Mouse (Mus musculus) urinary bladder, adult 18-20 months (tissue): ENCODE measurements at regions not wholly inside any gene's neighbourhood (a gene's known extent, or its start where the extent isn't known, plus 50 kb on each side); places are given as distances from the start of the nearest gene placed in this dataset.

ENCODE experiments used
- DNase-seq, 2 experiments: peaks; one replicate each; pipeline ENCODE4 v3.0.0; 2022; ENCODE audit warnings: low spot score in 2 of 2, mixed read lengths in 2 of 2

DNA sequence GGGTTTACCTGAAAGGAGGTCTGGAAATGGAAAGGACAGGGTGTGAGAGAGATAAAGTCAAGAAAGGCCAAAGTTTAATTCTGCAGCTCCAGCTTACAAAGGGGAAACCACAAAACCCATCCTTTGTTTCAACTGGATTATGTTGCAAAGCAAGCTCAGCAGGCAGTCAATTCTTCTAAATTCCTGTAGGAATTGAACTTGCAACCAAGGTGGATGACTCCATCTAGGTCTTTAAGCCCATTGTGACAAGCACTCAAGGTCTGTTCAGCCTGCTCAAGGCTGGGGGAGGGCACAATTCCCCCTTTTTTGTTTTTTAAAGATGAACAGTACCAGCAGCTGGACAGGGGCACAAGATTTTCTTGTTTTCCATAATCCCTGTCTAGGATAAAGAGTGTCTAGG lies 200.0 kb upstream of the Ttc29 start:
- no peak for DNase-seq

DNA sequence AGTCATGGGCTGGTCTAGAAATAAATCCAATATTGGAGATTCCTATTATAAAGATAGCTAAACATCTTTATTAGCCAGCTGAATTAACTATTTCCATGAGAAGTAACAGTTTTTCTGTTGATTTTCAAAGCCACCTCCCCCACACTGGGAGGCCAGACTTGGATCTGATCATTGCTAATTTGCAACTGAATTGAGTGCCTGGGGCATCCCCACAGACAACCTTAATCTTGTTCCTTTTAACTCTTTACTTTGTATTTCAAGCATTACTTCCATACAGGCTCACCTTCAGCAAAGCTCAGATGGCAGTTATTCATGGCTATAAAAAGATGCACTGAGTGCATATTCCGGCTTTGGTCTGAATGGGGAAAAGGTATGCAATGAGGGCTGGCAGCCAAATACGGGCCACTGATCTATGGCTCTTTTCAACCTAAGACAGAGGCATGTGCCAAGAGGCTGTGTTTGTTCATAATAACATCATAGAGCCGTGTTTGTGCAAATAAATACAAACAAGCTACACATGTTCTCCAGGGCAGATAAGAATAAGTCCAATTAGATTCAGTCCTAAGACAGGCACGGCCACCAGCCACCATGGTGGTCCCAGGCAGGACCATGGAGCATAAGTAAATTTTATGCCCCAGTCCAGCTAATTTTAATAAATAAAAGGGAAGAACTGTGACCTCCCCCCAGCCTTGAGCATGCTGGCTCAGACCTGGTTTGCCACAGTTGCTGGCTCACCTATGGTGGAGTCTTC lies 194.5 kb upstream of the Ttc29 start:
- no peak for DNase-seq

DNA sequence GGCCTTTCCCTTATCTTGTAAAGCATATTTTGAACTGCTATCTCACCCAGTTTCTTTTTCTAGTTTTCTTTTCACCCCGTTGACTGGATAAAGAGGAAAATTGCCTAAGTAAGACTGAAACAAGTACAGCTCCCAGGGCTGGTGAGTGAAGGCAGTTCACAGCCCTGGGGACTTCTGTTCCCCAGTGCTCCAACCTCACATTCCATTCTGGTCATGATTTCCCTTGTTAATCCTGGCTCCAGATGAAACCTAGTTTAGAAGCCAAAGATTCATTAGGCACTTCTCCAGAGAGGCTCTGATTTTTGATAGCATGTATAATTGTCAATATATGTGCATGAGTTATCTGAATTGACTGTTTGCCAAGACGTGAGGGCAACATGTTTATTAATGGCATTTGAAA lies 191.6 kb upstream of the Ttc29 start:
- no peak for DNase-seq

DNA sequence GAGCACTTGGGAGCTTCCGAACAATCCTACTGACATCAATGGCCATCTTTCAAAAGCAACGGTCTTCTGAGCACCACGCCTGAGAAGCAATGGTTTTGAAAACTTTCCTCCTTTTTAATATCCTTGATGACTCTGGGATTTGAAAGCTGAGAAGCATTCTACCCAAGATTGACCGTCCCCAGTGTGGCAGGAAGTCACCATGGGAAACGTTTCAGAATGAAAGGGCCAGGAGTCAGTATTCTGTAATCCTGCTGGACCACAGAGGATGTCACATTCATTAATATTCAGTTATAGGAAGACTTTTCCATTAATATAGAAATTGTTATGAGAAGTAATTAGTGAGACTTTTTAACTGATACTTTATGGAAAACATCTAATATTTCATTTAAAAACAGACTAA lies 190.1 kb upstream of the Ttc29 start:
- no peak for DNase-seq

DNA sequence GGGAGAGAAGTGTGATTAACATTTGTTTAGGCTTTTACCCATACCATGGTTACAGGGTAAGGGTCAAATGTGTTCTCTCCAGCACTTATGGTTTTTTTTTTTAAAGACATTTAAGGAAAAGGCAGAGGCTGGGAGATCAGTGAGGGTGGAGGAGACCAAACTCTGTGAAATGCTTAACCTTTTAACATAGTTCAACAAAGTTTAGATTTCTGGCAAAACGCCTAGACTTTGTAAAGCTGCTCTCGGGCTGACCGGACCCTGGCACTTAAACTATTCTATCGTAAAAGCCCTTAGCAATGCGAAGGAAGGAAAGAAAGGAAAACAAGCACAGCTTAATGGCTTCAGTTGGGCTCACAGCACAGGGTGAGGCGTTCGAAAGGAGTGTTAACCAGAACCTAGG lies 189.6 kb upstream of the Ttc29 start:
- DNase-seq: no peak

DNA sequence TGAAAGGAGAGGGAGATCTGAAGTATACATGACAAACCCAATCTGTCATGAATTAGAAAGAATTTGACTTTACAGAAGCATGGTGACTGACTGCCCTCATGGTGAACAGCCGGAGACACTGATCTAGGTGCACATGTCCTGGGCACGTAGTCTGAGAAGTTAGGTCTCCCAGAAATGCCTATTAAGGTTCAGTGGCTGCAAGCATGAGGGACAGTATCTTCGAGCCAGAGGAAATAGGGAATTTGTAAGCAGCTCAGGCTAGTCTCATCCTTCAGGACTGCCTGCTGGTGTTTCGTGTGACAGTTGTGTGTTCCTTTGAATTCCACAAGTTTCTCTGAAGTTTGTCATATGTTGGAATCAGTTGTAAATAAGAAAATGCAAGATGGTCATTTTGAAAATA lies 189.2 kb upstream of the Ttc29 start:
- no peak for DNase-seq

DNA sequence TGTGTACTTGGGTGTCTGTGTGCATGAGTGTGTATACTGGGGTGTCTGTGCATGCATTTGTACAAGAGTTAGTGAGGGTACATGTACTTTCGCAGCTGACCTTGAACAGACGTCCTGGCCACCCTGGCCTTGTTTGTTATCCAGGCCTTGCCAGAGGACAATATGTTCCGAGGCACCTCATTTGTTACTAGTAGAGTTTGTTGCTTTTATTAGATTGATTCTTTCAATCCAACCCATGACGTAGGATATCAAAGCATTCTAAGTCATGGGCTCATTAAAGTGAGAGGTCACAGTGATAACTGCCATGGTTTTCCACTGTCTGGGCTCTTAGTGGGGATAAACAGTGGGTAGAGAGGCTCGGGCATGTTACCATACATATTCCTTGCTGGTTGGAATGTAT lies 188.1 kb upstream of the Ttc29 start:
- DNase-seq: no peak

DNA sequence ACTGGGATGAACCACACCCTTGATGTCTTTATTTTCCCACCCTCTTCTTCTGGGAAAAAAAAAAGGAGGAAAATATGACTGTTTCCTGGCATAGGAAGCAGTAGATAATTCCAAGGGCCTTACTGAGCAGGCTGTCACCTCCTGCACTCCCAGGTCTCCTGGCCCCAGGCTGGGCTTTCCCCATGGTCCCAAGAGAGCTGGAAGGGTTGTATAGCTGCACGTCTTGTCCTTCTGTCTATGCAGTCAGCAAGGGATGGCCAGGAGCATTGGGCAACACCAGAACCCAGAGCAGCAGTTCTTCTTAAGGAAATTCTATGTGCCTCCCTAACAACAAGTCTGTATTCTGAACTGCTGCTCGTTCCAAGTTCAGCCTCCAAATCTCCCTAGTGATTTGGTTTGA lies 185.7 kb upstream of the Ttc29 start:
- DNase-seq: no peak

DNA sequence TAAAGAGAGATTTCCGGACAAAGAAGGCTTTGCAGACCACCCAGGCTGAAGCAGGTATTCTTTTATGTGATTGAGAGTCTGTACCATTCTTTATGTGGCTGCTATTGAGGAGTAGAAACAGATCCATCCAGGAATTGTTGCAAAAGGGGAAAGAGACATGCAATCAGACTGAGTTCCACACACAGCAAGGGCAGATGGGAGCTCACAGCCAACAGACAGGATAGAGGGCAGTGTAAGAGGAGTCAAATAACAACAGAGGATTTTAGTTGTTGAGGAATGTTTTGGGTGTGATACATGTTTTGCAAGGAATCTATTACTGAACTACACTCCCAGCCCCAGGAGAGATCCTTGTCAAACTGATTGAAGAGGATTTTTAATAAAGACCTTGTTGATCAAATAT lies 184.2 kb upstream of the Ttc29 start:
- no peak for DNase-seq

DNA sequence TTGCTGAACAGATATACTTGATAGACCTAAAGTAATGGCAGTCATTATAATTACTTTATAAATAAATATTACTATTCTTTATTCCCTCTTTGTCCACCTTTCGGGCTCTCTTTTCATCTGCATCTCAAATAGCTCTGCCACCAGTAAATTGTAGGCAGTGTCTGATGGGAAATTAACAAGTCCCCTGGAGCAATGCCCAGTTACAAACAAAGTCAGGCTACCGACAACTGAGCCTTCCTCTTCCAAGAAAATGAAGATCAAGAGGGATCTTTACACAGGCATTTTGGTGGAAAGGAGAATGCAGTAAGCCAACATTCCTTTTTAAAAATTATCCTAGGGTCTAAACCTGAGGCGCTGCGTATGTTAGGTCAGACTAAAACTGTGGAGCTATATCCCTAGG lies 181.3 kb upstream of the Ttc29 start:
- DNase-seq: no peak

DNA sequence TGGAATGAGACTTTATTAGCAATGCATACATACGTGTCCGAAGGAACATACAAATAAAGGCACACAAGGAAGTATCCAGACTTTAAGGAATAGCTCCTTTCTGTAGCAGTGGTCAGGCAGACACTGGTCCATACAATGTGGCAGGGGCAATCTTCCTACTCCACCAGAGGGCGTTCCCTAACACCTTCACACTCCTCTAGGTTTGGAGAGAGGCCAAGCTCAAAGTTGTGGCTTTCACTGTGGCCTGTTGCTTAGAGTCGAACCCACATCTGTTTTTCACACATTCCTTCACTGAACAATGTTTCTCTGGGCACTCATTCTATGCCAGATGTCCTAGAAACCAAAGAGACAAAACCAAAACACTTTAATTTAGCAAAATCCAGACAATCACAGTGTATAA lies 178.4 kb upstream of the Ttc29 start:
- no peak for DNase-seq

DNA sequence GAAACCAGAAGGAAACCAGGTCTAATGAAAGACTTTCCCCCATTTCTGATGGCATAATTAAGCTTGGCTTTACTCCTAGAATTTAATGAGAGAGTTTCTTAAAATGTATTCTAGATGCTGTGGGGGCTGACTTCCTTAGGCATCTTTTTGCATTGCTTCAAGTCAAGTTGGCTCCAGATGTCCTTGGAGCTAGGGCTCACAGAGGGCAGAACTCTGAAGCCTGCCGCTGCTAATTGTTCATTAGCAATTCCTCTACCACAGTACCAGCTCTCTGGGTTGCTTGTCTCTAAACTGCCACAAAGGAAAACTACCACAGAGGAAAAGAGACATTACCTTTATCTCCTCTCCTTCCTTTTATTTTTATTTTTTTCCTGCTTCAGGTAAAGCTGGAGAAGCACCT lies 175.9 kb upstream of the Ttc29 start:
- no peak for DNase-seq

DNA sequence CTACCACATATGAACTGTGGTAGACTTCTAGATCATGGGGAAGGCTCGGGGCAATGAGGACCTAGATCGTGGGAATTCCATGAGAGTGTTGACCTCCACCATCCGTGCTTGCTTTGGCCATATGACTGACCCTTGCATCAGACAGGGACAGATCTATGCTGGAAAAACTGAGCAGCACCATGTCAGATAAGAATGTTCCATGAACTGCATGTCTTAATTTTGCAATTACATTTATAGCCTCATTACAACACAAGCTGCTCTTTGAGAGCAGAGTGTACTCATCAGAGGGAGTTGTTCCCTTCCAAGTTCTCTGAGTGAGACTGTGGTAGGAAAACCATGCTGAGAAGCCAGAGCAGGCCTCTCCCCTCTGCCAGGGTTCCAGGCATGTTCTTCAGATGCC lies 166.4 kb upstream of the Ttc29 start:
- DNase-seq: no peak

DNA sequence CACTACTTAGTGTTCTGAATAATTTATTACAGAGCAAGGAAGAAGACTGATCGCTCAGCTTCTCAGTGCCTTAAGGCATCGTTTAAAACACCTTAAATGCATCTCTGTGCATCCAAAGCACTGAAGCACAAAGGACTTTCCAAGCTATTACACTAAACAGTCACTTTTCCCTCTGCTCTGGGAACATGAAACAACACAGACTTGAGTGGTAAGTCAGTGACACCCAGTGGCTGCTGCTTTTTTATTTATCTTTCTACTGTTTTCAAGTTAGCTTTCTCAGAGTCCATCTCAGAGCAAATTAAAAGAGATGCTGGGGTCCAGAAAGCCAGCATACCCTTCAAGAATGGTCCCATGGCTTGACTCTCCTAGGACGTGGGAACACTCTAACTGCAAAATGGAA lies 162.3 kb upstream of the Ttc29 start:
- DNase-seq: no peak

DNA sequence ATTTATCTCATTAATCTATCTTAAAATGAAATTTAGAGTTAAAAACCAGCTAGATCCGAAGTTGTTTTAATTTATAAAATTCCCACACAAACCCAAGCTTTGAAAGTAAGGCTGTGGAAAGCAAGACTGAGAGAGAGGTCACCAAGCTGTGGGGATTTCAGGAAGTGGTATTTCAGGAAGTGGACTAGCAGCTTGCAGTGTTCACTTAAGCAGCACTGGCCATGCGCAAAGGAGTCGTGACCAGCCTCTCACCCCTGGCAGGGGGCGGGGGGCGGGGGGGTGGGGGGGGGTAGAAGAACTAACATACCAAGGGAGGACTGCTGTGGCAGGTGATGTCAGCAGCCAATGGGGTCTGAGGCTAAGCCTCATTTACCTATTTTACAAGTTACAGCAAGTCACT lies 158.7 kb upstream of the Ttc29 start:
- DNase-seq: no peak

DNA sequence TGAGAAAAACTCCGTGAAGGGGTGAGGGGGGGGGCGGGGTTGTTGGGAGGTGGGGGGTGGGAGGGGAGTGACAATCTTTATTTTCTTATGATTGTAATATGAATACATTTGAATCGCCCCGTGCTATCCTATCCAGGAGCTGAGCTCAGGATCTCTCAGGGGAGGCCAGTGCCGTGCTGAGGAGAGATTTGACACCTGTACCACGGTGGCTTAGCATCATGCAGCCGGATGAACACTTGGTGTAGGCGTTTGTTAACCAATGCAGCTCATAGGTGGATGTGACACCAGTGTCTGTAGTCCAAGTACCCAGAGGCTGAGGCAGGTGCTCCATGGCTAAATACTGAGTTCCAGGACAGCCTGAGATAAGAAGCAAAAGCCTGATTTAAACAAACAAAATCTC lies 158.2 kb upstream of the Ttc29 start:
- DNase-seq: no peak

DNA sequence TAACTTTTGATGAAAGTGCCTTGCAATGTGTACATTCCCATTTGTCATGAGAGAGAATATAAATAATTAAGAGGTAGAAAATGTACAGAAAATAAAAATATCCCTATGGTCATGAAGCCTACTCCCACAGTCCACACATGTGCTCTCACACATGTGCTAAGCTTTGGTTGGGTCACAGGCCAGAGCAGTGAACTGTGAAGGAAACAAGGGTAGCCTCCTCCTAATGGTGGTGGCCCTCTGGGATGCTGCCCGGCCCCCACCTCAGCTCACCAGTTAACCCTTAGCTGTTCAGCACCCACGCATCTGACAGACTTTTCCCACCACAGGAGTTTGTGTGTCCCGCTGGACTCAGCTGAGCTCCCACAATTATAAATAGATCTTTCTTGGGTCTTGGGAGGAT lies 157.6 kb upstream of the Ttc29 start:
- DNase-seq: no peak

DNA sequence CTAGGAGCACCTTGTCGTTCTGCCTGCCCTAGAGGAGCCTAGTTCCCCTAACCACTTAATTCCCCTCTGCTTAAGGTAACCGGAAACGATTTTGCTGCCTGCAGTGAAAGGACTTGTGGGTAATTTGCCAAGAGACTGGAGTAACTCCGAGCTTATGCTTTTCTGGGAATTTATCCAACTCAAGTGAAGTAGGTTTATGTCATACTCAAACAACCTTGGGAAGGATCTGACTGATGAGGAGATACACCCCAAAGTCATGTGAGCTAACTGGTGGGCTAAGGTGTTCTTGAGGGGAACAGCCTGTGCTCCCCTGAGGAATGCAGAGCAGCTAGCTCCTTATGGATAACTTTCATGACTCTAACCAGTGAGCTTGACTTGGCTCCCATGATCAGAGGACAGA lies 155.7 kb upstream of the Ttc29 start:
- no peak for DNase-seq

DNA sequence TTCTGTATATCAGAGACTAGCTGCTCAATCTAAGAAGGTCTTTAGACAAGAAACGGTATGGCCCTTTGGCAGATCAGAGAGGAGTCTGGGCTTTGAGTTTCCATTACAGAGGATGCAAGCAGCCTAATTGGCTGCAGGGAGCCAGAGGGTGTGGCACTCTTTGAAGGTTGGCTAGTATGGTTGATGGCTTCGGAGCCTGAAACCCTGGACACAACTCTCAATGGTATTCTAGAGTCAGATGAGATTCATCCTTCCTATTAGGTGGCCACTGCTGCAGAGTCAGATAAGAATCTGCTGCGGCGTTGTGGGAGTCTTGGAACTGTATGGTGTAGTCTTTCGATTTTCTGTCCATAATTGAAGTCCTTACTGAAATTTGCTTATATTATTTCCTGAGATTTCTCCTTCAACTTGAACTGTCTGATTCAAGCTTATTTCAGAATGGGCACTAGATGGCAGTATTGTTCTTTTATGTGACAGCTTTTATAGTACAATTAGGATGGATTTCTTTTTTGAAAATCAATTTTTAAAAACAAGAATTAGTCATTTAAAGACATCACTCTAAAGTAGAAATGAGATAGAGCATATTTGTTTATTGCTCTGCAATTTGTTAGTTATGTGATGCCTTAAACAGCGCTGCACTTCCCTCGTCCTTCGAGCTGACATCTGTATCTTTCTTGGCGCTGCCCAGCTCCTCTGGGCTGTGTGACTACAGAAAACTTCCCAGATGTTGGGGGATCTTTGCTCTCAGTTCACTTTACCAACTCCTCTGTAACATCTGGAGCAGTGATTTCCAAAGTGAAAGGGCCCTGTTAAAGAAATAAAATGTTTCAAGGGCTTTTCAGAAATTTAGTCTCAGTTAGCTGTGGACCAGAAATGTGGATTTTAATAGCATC lies 151.0 kb upstream of the Ttc29 start:
- DNase-seq: no peak

DNA sequence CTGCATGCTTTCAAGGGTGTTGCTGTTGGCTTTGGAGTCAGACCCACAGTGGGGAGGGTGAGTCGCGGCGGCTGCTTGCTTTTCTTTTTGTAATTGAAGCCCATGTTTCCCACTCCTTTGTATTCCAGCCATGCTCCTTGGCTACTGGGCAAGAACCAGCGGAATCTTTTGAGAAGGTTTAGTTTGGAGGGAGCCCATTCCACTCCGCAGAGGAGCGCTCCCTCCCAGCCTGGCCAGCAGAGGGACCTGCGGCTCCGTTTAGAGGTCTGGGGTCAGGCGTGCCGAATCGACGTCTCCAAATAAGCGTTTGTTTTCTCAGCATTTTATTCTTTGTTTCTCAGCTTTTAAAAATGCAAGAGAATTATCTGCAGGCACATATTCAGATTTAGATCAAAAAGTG lies 149.6 kb upstream of the Ttc29 start:
- DNase-seq: peak in 1 of 2 experiments; percentile 37

DNA sequence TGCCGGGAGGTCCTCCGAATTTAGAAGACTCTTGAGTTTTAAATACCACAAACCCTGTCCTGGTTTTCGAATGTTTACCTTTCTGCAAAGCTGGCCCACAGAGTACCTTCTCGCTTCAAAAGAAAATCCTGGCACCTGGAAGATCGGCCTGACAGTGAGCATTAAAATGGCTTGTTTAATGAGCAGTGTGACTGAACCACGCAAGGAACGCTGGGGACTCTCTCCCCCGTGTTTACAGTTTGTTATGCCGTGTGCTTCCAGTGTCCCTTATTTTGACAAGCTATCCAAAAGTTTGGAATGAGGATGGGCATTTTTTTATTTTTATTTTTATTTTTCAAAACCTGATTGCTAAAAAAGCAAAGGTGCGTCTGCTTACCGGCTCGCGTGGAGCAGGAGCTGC lies 148.9 kb upstream of the Ttc29 start:
- DNase-seq: no peak

DNA sequence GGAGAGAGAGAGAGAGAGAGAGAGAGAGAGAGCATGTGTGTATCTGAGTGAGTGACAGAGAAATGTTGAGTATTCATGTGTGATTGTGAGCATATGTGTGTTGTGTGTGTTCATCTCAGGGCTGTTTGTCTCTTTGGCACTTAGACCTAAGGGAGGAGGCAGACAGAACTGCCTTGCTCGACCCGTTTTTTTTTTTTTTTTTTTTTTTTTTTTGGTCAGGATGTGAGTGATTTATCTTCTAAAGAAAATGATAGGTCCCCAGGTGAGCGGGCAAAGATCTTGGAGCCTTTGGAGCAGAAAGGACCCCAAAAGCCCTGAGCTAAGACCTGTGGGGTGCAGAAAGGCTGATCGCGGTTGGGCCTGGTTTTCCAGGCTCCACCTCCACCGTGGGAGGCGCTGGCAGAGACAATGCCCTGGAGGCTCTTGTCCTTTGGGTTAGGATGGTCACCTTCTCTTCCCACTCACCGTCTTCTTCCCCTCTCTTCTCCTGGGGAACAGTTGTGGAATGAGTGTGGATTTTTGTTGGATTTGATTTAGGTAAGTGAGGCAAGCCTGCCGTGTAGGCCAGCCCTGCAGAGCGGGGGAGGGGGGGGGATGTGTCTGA lies 147.1 kb upstream of the Ttc29 start:
- no peak for DNase-seq
